Mouse (Mus musculus) heart, embryonic 13.5 days (tissue): ENCODE data around the gene Gm5475. TPM values are rescaled to one million over a fixed set of nuclear protein-coding genes. Genes with fewer than 3 reads are reported as not detected.

Experiments used
- ATAC-seq: fragments of 200-750 bp; cut with Nextera tagmentation; 2 replicates; pipeline ENCODE4 v1.8.0; 2017; ENCODE audit warnings: moderate TSS enrichment; ENCODE audit not compliant: insufficient number of reproducible peaks, low FRiP score, low TSS enrichment; ENCODE audit errors: extremely low read depth
- H3K27ac ChIP-seq: fragments of 300-500 bp; sonication (generic); replicated peaks from 2 replicates; pipeline ENCODE4 v1.5.1; 2015; ENCODE audit warnings: moderate library complexity, mild to moderate bottlenecking, inconsistent platforms
- H3K27me3 ChIP-seq: fragments of 300-500 bp; sonication (generic); replicated peaks from 2 replicates; pipeline ENCODE4 v1.6.1; 2015; ENCODE audit warnings: mild to moderate bottlenecking, inconsistent platforms
- H3K36me3 ChIP-seq: fragments of 300-500 bp; sonication (generic); 2 replicates; pipeline ENCODE4 v1.6.1; 2015; ENCODE audit warnings: mild to moderate bottlenecking, inconsistent platforms
- H3K4me1 ChIP-seq: fragments of 300-500 bp; sonication (generic); 2 replicates; pipeline ENCODE4 v1.6.1; 2015; ENCODE audit warnings: inconsistent platforms
- H3K4me2 ChIP-seq: fragments of 300-500 bp; sonication (generic); 2 replicates; pipeline ENCODE4 v1.6.1; 2015; ENCODE audit warnings: inconsistent platforms, mild to moderate bottlenecking, moderate library complexity
- H3K4me3 ChIP-seq: fragments of 300-500 bp; sonication (generic); 2 replicates; pipeline ENCODE4 v1.5.1; 2015; ENCODE audit warnings: moderate library complexity, mild to moderate bottlenecking, inconsistent platforms
- H3K9ac ChIP-seq: fragments of 300-500 bp; sonication (generic); 2 replicates; pipeline ENCODE4 v1.6.1; 2015; ENCODE audit warnings: inconsistent platforms, mild to moderate bottlenecking, moderate library complexity
- H3K9me3 ChIP-seq: fragments of 300-500 bp; sonication (generic); 2 replicates; pipeline ENCODE4 v1.6.1; 2016; ENCODE audit warnings: inconsistent platforms
- WGBS: fragments of 180-500 bp; shearing (Covaris S2); methylation state at CpG from one replicate; pipeline ENCODE4 v1.1.7; 2015; ENCODE audit warnings: mixed read lengths; 5-methylcytosine and 5-hydroxymethylcytosine counted together
- polyA plus RNA-seq: library from polyadenylated mRNA; unstranded; fragments of >200 nt; fragmentation: Nextera tagmentation; extraction: Ambion mirVana; gene quantifications from 2 replicates; pipeline ENCODE4 v1.2.1, GENCODE M21; 2015

Gm5475 gene
- polyA plus RNA-seq, 1 experiment from 2014 or later = 0.05 TPM

GRCm38 (mm10) chr15:100452486-100452885 lies 30.5 kb downstream of the Gm5475 start:
- Histone ChIP-seq H3K4me1 (0 out of 2 replicates have a peak, but pooled peaks cover 5% of the 10 kb centered on the region), H3K27me3 (0 out of 2 replicates have a peak, but pooled peaks cover 6% of the 10 kb centered on the region), H3K4me2 (no peak overlapping the region), H3K36me3 (no peaks in the 10 kb centered on the region), H3K27ac (no peak overlapping the region), H3K9ac (no peak overlapping the region), H3K9me3 (no peaks in the 10 kb centered on the region), H3K4me3 (no peak overlapping the region)
- WGBS = 70% methylated on average over 11 of the region's 11 CpGs
- no peak for ATAC-seq

GRCm38 (mm10) chr15:100456356-100456991 lies 34.5 kb downstream of the Gm5475 start:
- Histone ChIP-seq H3K27ac (no peak overlapping the region), H3K9ac (no peak overlapping the region), H3K27me3 (peaks cover 23% of the 10 kb centered on the region), H3K4me3 (no peak overlapping the region), H3K36me3 (no peaks in the 10 kb centered on the region), H3K4me1 (peaks cover 10% of the 10 kb centered on the region), H3K9me3 (no peaks in the 10 kb centered on the region), H3K4me2 (no peak overlapping the region)
- 68% methylated on average over 7 of the region's 7 CpGs for WGBS
- ATAC-seq = no peak

- no peaks in the 10 kb centered on the region for H3K36me3 ChIP-seq
- H3K27ac ChIP-seq = no peak overlapping the region
- H3K4me1 ChIP-seq = peaks cover 12% of the 10 kb centered on the region
- no peak for ATAC-seq
- H3K4me3 ChIP-seq = no peak overlapping the region
- no peak overlapping the region; the same call in 1 of the 2 replicates for H3K9ac ChIP-seq
- 7% methylated on average over 17 of the region's 17 CpGs for WGBS
- H3K9me3 ChIP-seq = no peaks in the 10 kb centered on the region
- peak overlapping the region; percentile 46 for H3K4me2 ChIP-seq
- peaks cover 23% of the 10 kb centered on the region for H3K27me3 ChIP-seq
Measured at GRCm38 (mm10) chr15:100457340-100457739, 35.4 kb downstream of the Gm5475 start.

- Histone ChIP-seq H3K36me3 (no peaks in the 10 kb centered on the region), H3K4me1 (peaks cover 12% of the 10 kb centered on the region), H3K9me3 (no peaks in the 10 kb centered on the region), H3K27ac (no peak overlapping the region), H3K9ac (no peak overlapping the region), H3K4me3 (no peak overlapping the region), H3K27me3 (peaks cover 23% of the 10 kb centered on the region), H3K4me2 (no peak overlapping the region)
- ATAC-seq = no peak
- WGBS = 34% methylated on average over 10 of the region's 10 CpGs
Measured at GRCm38 (mm10) chr15:100458055-100458454, 36.1 kb downstream of the Gm5475 start.

GRCm38 (mm10) chr15:100460942-100461341 lies 39.0 kb downstream of the Gm5475 start:
- Histone ChIP-seq H3K27me3 (peaks cover 23% of the 10 kb centered on the region), H3K4me3 (peak overlapping the region; percentile 22), H3K9me3 (no peaks in the 10 kb centered on the region), H3K4me1 (peaks cover 12% of the 10 kb centered on the region), H3K4me2 (peak overlapping the region; percentile 58), H3K27ac (no peak overlapping the region), H3K36me3 (no peaks in the 10 kb centered on the region), H3K9ac (no peak overlapping the region; the same call in 1 of the 2 replicates)
- WGBS = 14% methylated on average over 12 of the region's 12 CpGs
- ATAC-seq = peak; percentile 63

- H3K27ac ChIP-seq = no peak overlapping the region
- 56% methylated on average over 9 of the region's 9 CpGs for WGBS
Measured at GRCm38 (mm10) chr15:100461646-100462045, 39.7 kb downstream of the Gm5475 start.

GRCm38 (mm10) chr15:100462086-100462485 lies 40.1 kb downstream of the Gm5475 start:
- no peak overlapping the region for H3K27ac ChIP-seq
- H3K9me3 ChIP-seq = no peaks in the 10 kb centered on the region
- no peaks in the 10 kb centered on the region for H3K36me3 ChIP-seq
- no peak overlapping the region for H3K4me3 ChIP-seq
- H3K4me2 ChIP-seq = no peak overlapping the region
- H3K4me1 ChIP-seq = peaks cover 12% of the 10 kb centered on the region
- H3K27me3 ChIP-seq = peaks cover 17% of the 10 kb centered on the region
- 75% methylated on average over 5 of the region's 5 CpGs for WGBS
- no peak for ATAC-seq
- no peak overlapping the region for H3K9ac ChIP-seq

More at GRCm38 (mm10) chr15:100461646-100462045, 39.7 kb downstream of the Gm5475 start:
- no peaks in the 10 kb centered on the region for H3K36me3 ChIP-seq
- no peak for ATAC-seq
- H3K9ac ChIP-seq = no peak overlapping the region
- H3K4me2 ChIP-seq = no peak overlapping the region
- no peaks in the 10 kb centered on the region for H3K9me3 ChIP-seq
- H3K4me3 ChIP-seq = no peak overlapping the region
- peaks cover 12% of the 10 kb centered on the region for H3K4me1 ChIP-seq
- H3K27me3 ChIP-seq = peaks cover 18% of the 10 kb centered on the region

GRCm38 (mm10) chr15:100463712-100464111 lies 41.8 kb downstream of the Gm5475 start:
- peaks cover 15% of the 10 kb centered on the region for H3K27me3 ChIP-seq
- no peak overlapping the region for H3K9ac ChIP-seq
- H3K4me1 ChIP-seq = peaks cover 24% of the 10 kb centered on the region
- no peaks in the 10 kb centered on the region for H3K36me3 ChIP-seq
- no peak overlapping the region for H3K4me3 ChIP-seq
- H3K27ac ChIP-seq = no peak overlapping the region
- H3K9me3 ChIP-seq = no peaks in the 10 kb centered on the region
- WGBS = 24% methylated on average over 6 of the region's 6 CpGs
- no peak for ATAC-seq
- no peak overlapping the region for H3K4me2 ChIP-seq

GRCm38 (mm10) chr15:100465432-100465831 lies 43.5 kb downstream of the Gm5475 start:
- no peak for ATAC-seq
- WGBS = 64% methylated on average over 2 of the region's 2 CpGs
- H3K36me3 ChIP-seq = no peaks in the 10 kb centered on the region
- no peak overlapping the region for H3K4me2 ChIP-seq
- H3K27me3 ChIP-seq = peaks cover 1% of the 10 kb centered on the region; the same call in 1 of the 2 replicates
- no peak overlapping the region for H3K4me3 ChIP-seq
- no peak overlapping the region for H3K9ac ChIP-seq
- peaks cover 35% of the 10 kb centered on the region for H3K4me1 ChIP-seq
- H3K9me3 ChIP-seq = no peaks in the 10 kb centered on the region
- no peak overlapping the region for H3K27ac ChIP-seq

GRCm38 (mm10) chr15:100467738-100468137 lies 45.8 kb downstream of the Gm5475 start:
- H3K4me2 ChIP-seq = peak overlapping the region; percentile 96
- no peak for ATAC-seq
- peaks cover 24% of the 10 kb centered on the region for H3K4me1 ChIP-seq
- H3K36me3 ChIP-seq = peaks cover 21% of the 10 kb centered on the region
- peak overlapping the region; percentile 91; the same call in 1 of the 2 replicates for H3K4me3 ChIP-seq
- H3K9ac ChIP-seq = peak overlapping the region; percentile 93
- 38% methylated on average over 8 of the region's 8 CpGs for WGBS
- no peak overlapping the region for H3K27ac ChIP-seq
- H3K9me3 ChIP-seq = no peaks in the 10 kb centered on the region
- H3K27me3 ChIP-seq = no peaks in the 10 kb centered on the region

- 2% methylated on average over 80 of the region's 84 CpGs for WGBS
Measured at GRCm38 (mm10) chr15:100468295-100469188, 46.6 kb downstream of the Gm5475 start, which contains the start of gene Letmd1. Letmd1 (plus strand) TSS chr15:100469023.

More at GRCm38 (mm10) chr15:100468295-100469188, 46.6 kb downstream of the Gm5475 start, which contains the start of gene Letmd1:
- peaks cover 24% of the 10 kb centered on the region for H3K4me1 ChIP-seq
- H3K9ac ChIP-seq = peak within 1 kb of the TSS; percentile 93
- peak; percentile 85 for ATAC-seq
- H3K36me3 ChIP-seq = peaks cover 28% of the 10 kb centered on the region
- peak within 1 kb of the TSS; percentile 91 for H3K4me3 ChIP-seq
- H3K9me3 ChIP-seq = no peaks in the 10 kb centered on the region
- H3K27me3 ChIP-seq = no peaks in the 10 kb centered on the region
- H3K27ac ChIP-seq = peak within 1 kb of the TSS; percentile 90
- peak within 1 kb of the TSS; percentile 96 for H3K4me2 ChIP-seq
